Mouse (Mus musculus) cerebellum, adult 8-10 months (tissue): ENCODE results near the gene Isy1.

Experiments used
- DNase-seq: peaks from one replicate; pipeline ENCODE4 v3.0.0; 2022

Isy1 gene

GRCm38 (mm10) chr6:87846813-87847212, 8.2 kb upstream of the Isy1 start:
- DNase-seq = no peak

- peak; percentile 63 for DNase-seq
Measured at GRCm38 (mm10) chr6:87845031-87845695, 6.6 kb upstream of the Isy1 start.

- DNase-seq = no peak
Measured at GRCm38 (mm10) chr6:87842254-87842653, 3.7 kb upstream of the Isy1 start.

GRCm38 (mm10) chr6:87841635-87842034, 3.0 kb upstream of the Isy1 start:
- no peak for DNase-seq

GRCm38 (mm10) chr6:87839797-87840341, 1.3 kb upstream of the Isy1 start:
- no peak for DNase-seq

- DNase-seq = no peak
Measured at GRCm38 (mm10) chr6:87835695-87836094, 2.9 kb downstream of the Isy1 start, which contains the start of gene Gm45140. Gm45140 (minus strand) TSS chr6:87835795.

- no peak for DNase-seq
Measured at GRCm38 (mm10) chr6:87820366-87820765, 18.2 kb downstream of the Isy1 start.

GRCm38 (mm10) chr6:87814486-87814885, 24.1 kb downstream of the Isy1 start:
- DNase-seq = no peak

GRCm38 (mm10) chr6:87812656-87813055, 25.9 kb downstream of the Isy1 start:
- DNase-seq = no peak

GRCm38 (mm10) chr6:87811675-87812338, 26.8 kb downstream of the Isy1 start, which contains the start of gene Rab43:
Rab43 (minus strand) TSS chr6:87812164.
- peak; percentile 90 for DNase-seq

- no peak for DNase-seq
Measured at GRCm38 (mm10) chr6:87810713-87811669, 27.6 kb downstream of the Isy1 start.

- no peak for DNase-seq
Measured at GRCm38 (mm10) chr6:87810311-87810710, 28.3 kb downstream of the Isy1 start.

- peak; percentile 43 for DNase-seq
Measured at GRCm38 (mm10) chr6:87809651-87810161, 28.9 kb downstream of the Isy1 start.

GRCm38 (mm10) chr6:87809144-87809543, 29.5 kb downstream of the Isy1 start:
- no peak for DNase-seq

- DNase-seq = no peak
Measured at GRCm38 (mm10) chr6:87808521-87808920, 30.1 kb downstream of the Isy1 start.

GRCm38 (mm10) chr6:87807735-87808440, 30.7 kb downstream of the Isy1 start:
- no peak for DNase-seq

GRCm38 (mm10) chr6:87806857-87807256, 31.7 kb downstream of the Isy1 start:
- no peak for DNase-seq

GRCm38 (mm10) chr6:87806028-87806427, 32.6 kb downstream of the Isy1 start:
- DNase-seq = no peak

GRCm38 (mm10) chr6:87805448-87805847, 33.1 kb downstream of the Isy1 start:
- DNase-seq = no peak

GRCm38 (mm10) chr6:87804886-87805285, 33.7 kb downstream of the Isy1 start:
- no peak for DNase-seq

GRCm38 (mm10) chr6:87804036-87804435, 34.6 kb downstream of the Isy1 start:
- no peak for DNase-seq

GRCm38 (mm10) chr6:87802462-87802861, 36.1 kb downstream of the Isy1 start:
- no peak for DNase-seq
